Mouse (Mus musculus) liver, embryonic 16.5 days (tissue): Measurements from ENCODE around the gene Kif7. TPM values are rescaled to one million over a fixed set of nuclear protein-coding genes. Genes with fewer than 3 reads are reported as not detected.
A peak's percentile ranks its signal among the peaks of the same experiment; 100 is the strongest.

Experiments
- ATAC-seq: fragments of 200-750 bp; cut with Nextera tagmentation; 2 replicates; pipeline ENCODE4 v1.8.0; 2017; ENCODE audit warnings: low read depth, mild to moderate bottlenecking, moderate number of reproducible peaks, moderate library complexity
- H3K27ac ChIP-seq: fragments of 300-500 bp; sonication (generic); 2 replicates; pipeline ENCODE4 v1.5.1; 2014; ENCODE audit warnings: mild to moderate bottlenecking, low read length
- H3K27me3 ChIP-seq: fragments of 300-500 bp; sonication (generic); 2 replicates; pipeline ENCODE4 v1.6.1; 2014; ENCODE audit warnings: low read depth, low read length, mixed read lengths; ENCODE audit not compliant: control insufficient read depth, insufficient read depth
- H3K36me3 ChIP-seq: fragments of 300-500 bp; sonication (generic); 2 replicates; pipeline ENCODE4 v1.6.1; 2014; ENCODE audit warnings: mild to moderate bottlenecking; ENCODE audit not compliant: control insufficient read depth, insufficient read depth
- H3K4me1 ChIP-seq: fragments of 300-500 bp; sonication (generic); 2 replicates; pipeline ENCODE4 v1.6.1; 2014; ENCODE audit warnings: low read depth, low read length, mixed read lengths; ENCODE audit not compliant: control insufficient read depth
- H3K4me2 ChIP-seq: fragments of 300-500 bp; sonication (generic); 2 replicates; pipeline ENCODE4 v1.6.1; 2014; ENCODE audit warnings: low read depth, low read length, mixed read lengths
- H3K4me3 ChIP-seq: fragments of 300-500 bp; sonication (generic); 2 replicates; pipeline ENCODE4 v1.5.1; 2014; ENCODE audit warnings: low read depth, mild to moderate bottlenecking, low read length
- H3K9ac ChIP-seq: fragments of 300-500 bp; sonication (generic); 2 replicates; pipeline ENCODE4 v1.6.1; 2014; ENCODE audit warnings: low read depth, low read length
- H3K9me3 ChIP-seq: fragments of 300-500 bp; sonication (generic); replicated peaks from 2 replicates; pipeline ENCODE4 v1.6.1; 2016; ENCODE audit warnings: low read length; ENCODE audit not compliant: control insufficient read depth
- WGBS: fragments of 180-500 bp; shearing (Covaris S2); extraction: QIAGEN DNeasy Blood & Tissue Kit; methylation state at CpG from one replicate; pipeline ENCODE4 v1.1.7; 2014; ENCODE audit not compliant: insufficient replicate concordance; 5-methylcytosine and 5-hydroxymethylcytosine counted together
- polyA plus RNA-seq: library from polyadenylated mRNA; unstranded; fragments of >200 nt; fragmentation: Nextera tagmentation; extraction: Ambion mirVana; gene quantifications from 2 replicates; pipeline ENCODE4 v1.2.1, GENCODE M21; 2015

Kif7 gene
- polyA plus RNA-seq, 1 experiment from 2014 or later = 0.22 TPM

DNA sequence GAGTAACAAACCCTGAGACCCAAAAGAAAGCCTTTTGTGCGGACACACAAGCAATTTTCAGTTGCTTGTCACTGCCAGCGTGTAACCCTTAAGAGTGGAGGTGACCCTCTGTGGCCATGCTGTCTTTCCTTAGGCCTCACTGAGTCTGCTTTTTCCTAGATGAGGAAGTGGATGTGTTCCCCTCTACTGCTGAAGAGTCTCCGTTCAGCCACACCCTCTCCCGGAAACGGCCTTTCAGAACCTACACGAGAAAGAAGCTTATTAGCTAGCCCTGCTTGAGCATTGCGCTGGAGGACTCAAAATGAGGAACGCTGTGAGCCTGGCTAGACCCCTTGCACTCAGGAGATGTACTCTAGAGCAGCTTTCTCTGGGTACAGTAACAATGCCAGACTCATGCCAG is 19.0 kb downstream of the Kif7 start:
- H3K36me3 ChIP-seq = peaks cover 69% of the 10 kb centered on the region
- H3K9me3 ChIP-seq = no peaks in the 10 kb centered on the region
- H3K27me3 ChIP-seq = no peaks in the 10 kb centered on the region
- no peak overlapping the region for H3K4me2 ChIP-seq
- peak; percentile 24; the same call in 1 of the 2 replicates for ATAC-seq
- no peak overlapping the region for H3K27ac ChIP-seq
- WGBS = 69% methylated on average over 8 of the region's 8 CpGs
- no peak overlapping the region for H3K4me3 ChIP-seq
- H3K9ac ChIP-seq = no peak overlapping the region
- no peaks in the 10 kb centered on the region for H3K4me1 ChIP-seq

- Histone ChIP-seq H3K9me3 (no peaks in the 10 kb centered on the region), H3K4me1 (no peaks in the 10 kb centered on the region), H3K9ac (no peak overlapping the region), H3K4me3 (no peak overlapping the region), H3K36me3 (peaks cover 72% of the 10 kb centered on the region), H3K4me2 (no peak overlapping the region), H3K27me3 (no peaks in the 10 kb centered on the region), H3K27ac (no peak overlapping the region)
- WGBS = 79% methylated on average over 2 of the region's 2 CpGs
- ATAC-seq = no peak
Measured at GRCm38 (mm10) chr7:79680231-79680630, 35.3 kb downstream of the Kif7 start.

GRCm38 (mm10) chr7:79679186-79679585 is 36.3 kb downstream of the Kif7 start:
- no peak overlapping the region for H3K27ac ChIP-seq
- ATAC-seq = no peak
- H3K9me3 ChIP-seq = no peaks in the 10 kb centered on the region
- no peak overlapping the region for H3K4me2 ChIP-seq
- no peaks in the 10 kb centered on the region for H3K4me1 ChIP-seq
- no peak overlapping the region for H3K4me3 ChIP-seq
- H3K36me3 ChIP-seq = peaks cover 68% of the 10 kb centered on the region
- H3K9ac ChIP-seq = no peak overlapping the region
- H3K27me3 ChIP-seq = no peaks in the 10 kb centered on the region

- Histone ChIP-seq H3K4me2 (no peak overlapping the region), H3K27ac (no peak overlapping the region)
- ATAC-seq = no peak
Measured at GRCm38 (mm10) chr7:79670900-79671604, 44.5 kb downstream of the Kif7 start.

DNA sequence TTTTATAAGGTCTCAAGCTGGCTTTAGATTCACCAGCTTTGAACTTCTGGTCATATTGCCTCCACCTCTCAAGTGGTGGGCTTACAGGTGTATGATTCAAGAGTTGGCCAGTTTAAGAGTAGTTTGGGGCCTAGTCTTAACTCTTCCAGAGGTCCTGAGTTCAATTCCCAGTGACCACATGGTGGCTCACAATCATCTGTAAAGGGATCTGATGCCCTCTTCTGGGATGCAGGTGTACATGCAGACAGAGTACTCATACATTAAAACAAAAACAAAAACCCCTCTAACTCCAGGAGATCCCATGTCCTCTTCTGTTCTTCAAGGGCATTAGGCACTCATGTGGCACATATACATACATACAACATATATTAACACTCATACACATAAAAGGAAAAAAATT is 48.8 kb downstream of the Kif7 start:
- ATAC-seq = no peak
- Histone ChIP-seq H3K9ac (no peak overlapping the region), H3K27ac (no peak overlapping the region), H3K27me3 (no peaks in the 10 kb centered on the region), H3K4me1 (peaks cover 18% of the 10 kb centered on the region), H3K36me3 (peaks cover 53% of the 10 kb centered on the region), H3K9me3 (no peaks in the 10 kb centered on the region), H3K4me2 (no peak overlapping the region), H3K4me3 (no peak overlapping the region)

More at GRCm38 (mm10) chr7:79670900-79671604, 44.5 kb downstream of the Kif7 start:
- H3K9me3 ChIP-seq = no peaks in the 10 kb centered on the region
- 90% methylated on average over 4 of the region's 4 CpGs for WGBS
- no peak overlapping the region for H3K9ac ChIP-seq
- no peak overlapping the region for H3K4me3 ChIP-seq
- H3K4me1 ChIP-seq = no peaks in the 10 kb centered on the region
- no peaks in the 10 kb centered on the region for H3K27me3 ChIP-seq
- H3K36me3 ChIP-seq = peaks cover 64% of the 10 kb centered on the region

GRCm38 (mm10) chr7:79661253-79661890 is 54.1 kb downstream of the Kif7 start:
- Histone ChIP-seq H3K27ac (peak overlapping the region; percentile 33), H3K4me3 (peak overlapping the region; percentile 89), H3K9me3 (no peaks in the 10 kb centered on the region), H3K9ac (peak overlapping the region; percentile 92), H3K36me3 (peaks cover 12% of the 10 kb centered on the region), H3K27me3 (no peaks in the 10 kb centered on the region), H3K4me1 (peaks cover 28% of the 10 kb centered on the region), H3K4me2 (peak overlapping the region; percentile 78)
- WGBS = 6% methylated on average over 5 of the region's 5 CpGs
- no peak for ATAC-seq

DNA sequence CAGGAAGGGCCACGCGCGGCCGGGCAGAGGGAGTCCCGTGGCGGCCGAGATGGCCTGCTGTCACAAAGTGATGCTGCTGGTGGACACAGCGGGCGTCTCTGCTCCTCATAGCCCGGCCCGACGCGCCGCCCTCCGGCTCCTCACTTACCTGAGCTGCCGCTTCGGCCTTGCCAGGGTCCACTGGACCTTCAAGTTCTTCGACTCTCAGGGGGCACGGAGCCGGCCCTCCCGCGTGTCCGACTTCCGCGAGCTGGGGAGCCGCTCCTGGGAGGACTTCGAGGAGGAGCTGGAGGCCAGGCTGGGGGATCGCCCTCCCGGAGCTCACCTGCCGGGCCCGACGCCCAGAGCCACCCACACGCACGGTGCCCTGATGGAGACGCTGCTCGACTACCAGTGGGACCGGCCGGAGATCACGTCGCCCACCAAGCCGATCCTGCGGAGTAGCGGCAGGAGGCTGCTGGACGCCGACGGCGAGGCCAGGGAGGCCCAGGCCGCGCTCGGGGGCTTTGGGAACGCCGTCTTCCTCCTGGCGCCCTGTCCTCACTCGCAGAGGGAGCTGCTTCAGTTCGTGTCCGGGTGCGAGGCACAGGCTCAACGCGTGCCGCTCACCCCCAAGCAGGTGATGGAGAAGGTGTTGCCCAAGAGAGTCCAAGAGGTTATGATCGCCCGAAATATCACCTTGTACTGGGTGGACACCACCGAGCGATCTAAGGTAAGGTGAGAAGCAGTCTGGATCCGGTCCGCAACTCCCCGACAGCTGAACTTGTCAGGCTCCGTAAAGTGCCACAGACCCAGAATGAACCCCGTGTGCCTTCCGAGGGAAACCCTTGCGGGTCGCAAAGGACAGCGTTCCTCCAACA is 55.0 kb downstream of the Kif7 start:
- H3K4me3 ChIP-seq = peak overlapping the region; percentile 89
- no peaks in the 10 kb centered on the region for H3K9me3 ChIP-seq
- peak overlapping the region; percentile 92 for H3K9ac ChIP-seq
- peaks cover 28% of the 10 kb centered on the region for H3K4me1 ChIP-seq
- WGBS = under 1% methylated on average over 73 of the region's 73 CpGs
- H3K36me3 ChIP-seq = peaks cover 9% of the 10 kb centered on the region
- peak; percentile 22 for ATAC-seq
- H3K27ac ChIP-seq = peak overlapping the region; percentile 64
- no peaks in the 10 kb centered on the region for H3K27me3 ChIP-seq
- peak overlapping the region; percentile 78 for H3K4me2 ChIP-seq

- 1% methylated on average over 39 of the region's 39 CpGs for WGBS
- peak within 1 kb of the TSS; percentile 64 for H3K27ac ChIP-seq
- peak within 1 kb of the TSS; percentile 83 for H3K4me2 ChIP-seq
- no peaks in the 10 kb centered on the region for H3K9me3 ChIP-seq
- peak within 1 kb of the TSS; percentile 92 for H3K9ac ChIP-seq
- peaks cover 8% of the 10 kb centered on the region; the same call in 1 of the 2 replicates for H3K36me3 ChIP-seq
- H3K4me3 ChIP-seq = peak within 1 kb of the TSS; percentile 89
- H3K27me3 ChIP-seq = no peaks in the 10 kb centered on the region
- peak; percentile 99 for ATAC-seq
- H3K4me1 ChIP-seq = peaks cover 28% of the 10 kb centered on the region
Measured at GRCm38 (mm10) chr7:79659578-79660290, 55.8 kb downstream of the Kif7 start, which contains the start of gene Ticrr. Gene Ticrr, plus strand, starts transcription at chr7:79660196.
